Mouse (Mus musculus): ENCODE data around the gene Rtn4.
"Not testable (repeated sequence)": the region's sequence is repeated elsewhere in the genome, so short reads cannot be mapped to it uniquely, and the experiment has no call there.

Rtn4 gene

GRCm38 (mm10) chr11:29714789-29715188, 22.0 kb downstream of the Rtn4 start:
- no peak for DNase-seq

- no peak for DNase-seq
Measured at GRCm38 (mm10) chr11:29715499-29715898, 22.8 kb downstream of the Rtn4 start.

- no peak for DNase-seq
Measured at GRCm38 (mm10) chr11:29718541-29718940, 25.8 kb downstream of the Rtn4 start.

- DNase-seq = no peak
Measured at GRCm38 (mm10) chr11:29719597-29719996, 26.9 kb downstream of the Rtn4 start.

GRCm38 (mm10) chr11:29724213-29724612, 31.5 kb downstream of the Rtn4 start:
- no peak for DNase-seq

GRCm38 (mm10) chr11:29725167-29725566, 32.4 kb downstream of the Rtn4 start:
- DNase-seq = no peak

GRCm38 (mm10) chr11:29725610-29726009, 32.9 kb downstream of the Rtn4 start:
- no peak for DNase-seq

GRCm38 (mm10) chr11:29727901-29728300, 35.2 kb downstream of the Rtn4 start:
- no peak for DNase-seq

- no peak for DNase-seq
Measured at GRCm38 (mm10) chr11:29739752-29740151, 47.0 kb downstream of the Rtn4 start.

- no peak for DNase-seq
Measured at GRCm38 (mm10) chr11:29744760-29745430, 52.1 kb downstream of the Rtn4 start.

- no peak for DNase-seq
Measured at GRCm38 (mm10) chr11:29745513-29745912, 52.8 kb downstream of the Rtn4 start.

- DNase-seq = no peak
Measured at GRCm38 (mm10) chr11:29746203-29746602, 53.5 kb downstream of the Rtn4 start.

GRCm38 (mm10) chr11:29747365-29747764, 54.6 kb downstream of the Rtn4 start:
- DNase-seq = no peak

GRCm38 (mm10) chr11:29747881-29748280, 55.1 kb downstream of the Rtn4 start:
- DNase-seq = no peak

- DNase-seq = no peak
Measured at GRCm38 (mm10) chr11:29748750-29749467, 56.2 kb downstream of the Rtn4 start.

- DNase-seq = no peak
Measured at GRCm38 (mm10) chr11:29749468-29749829, 56.7 kb downstream of the Rtn4 start.

- no peak for DNase-seq
Measured at GRCm38 (mm10) chr11:29751013-29751412, 58.3 kb downstream of the Rtn4 start.

- no peak for DNase-seq
Measured at GRCm38 (mm10) chr11:29751648-29752611, 59.2 kb downstream of the Rtn4 start.

- not testable (repeated sequence) for DNase-seq
Measured at GRCm38 (mm10) chr11:29756007-29756406, 63.3 kb downstream of the Rtn4 start.

GRCm38 (mm10) chr11:29758617-29759016, 65.9 kb downstream of the Rtn4 start:
- no peak for DNase-seq

- DNase-seq = no peak
Measured at GRCm38 (mm10) chr11:29761387-29761786, 68.6 kb downstream of the Rtn4 start.

- no peak for DNase-seq
Measured at GRCm38 (mm10) chr11:29762768-29763167, 70.0 kb downstream of the Rtn4 start.

- peak; percentile 41 for DNase-seq
Measured at GRCm38 (mm10) chr11:29765063-29765462, 72.3 kb downstream of the Rtn4 start.

All from cerebellum, adult 11 months (tissue).